Mouse (Mus musculus) A20 (cell line): ENCODE results near the gene Tmem43.
"Not testable (repeated sequence)": the region's sequence is repeated elsewhere in the genome, so short reads cannot be mapped to it uniquely, and the experiment has no call there.

Experiments used
- DNase-seq: peaks from one replicate; pipeline ENCODE4 v3.0.0-alpha.2; 2011; ENCODE audit warnings: low read depth, low spot score

Tmem43 gene

DNA sequence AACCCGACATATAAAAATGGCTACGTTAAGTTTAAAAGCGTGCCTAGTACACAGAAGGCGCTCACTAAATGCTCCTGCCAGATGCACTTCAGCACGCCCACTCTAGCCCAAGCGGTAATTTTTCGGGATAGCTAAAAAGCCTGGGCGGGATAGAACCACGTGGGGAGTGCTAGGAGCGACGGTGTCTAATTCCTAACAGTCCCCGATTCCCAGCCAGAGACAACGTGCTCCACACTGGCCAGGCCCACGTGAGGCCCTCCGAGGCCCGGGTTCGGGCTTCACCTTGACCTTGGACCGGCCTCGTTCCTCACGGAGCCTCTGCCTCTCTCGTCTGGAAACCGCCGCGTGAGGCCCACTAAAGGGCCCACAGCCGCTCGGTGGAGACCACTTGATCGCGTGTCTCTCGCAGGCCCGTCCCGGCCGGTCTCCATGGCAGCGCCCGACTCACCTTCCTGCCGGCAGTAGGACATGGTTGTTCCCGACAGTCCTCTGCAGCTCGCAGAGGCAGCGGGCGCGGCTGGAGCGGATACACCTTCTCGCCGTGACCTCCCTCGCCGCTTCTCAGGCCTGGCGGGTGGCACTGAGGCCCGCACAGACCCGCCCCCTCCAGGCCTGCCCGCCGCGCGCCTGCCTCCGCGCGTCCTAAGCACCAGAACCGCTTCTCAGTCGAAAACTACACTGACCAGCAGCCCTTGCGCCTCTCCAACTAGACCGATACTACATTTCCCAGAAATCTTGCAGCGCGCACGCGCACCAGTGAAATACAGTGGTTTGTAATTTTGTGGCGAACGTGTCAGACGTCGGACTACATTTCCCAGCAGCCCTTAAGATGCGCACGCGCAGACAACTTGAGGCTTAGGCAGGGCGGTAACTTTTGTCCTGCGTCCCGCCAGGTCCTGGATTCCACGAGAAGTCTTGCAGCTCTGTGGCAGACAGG is at the start of gene Tmem43, which contains the start of gene Chchd4:
Gene Tmem43 (plus strand): TSS at position 836 of the 937 bp plus-strand sequence.
Gene Chchd4 (minus strand): TSS at position 679 of the 937 bp plus-strand sequence.
- DNase-seq: peak; percentile 98

DNA sequence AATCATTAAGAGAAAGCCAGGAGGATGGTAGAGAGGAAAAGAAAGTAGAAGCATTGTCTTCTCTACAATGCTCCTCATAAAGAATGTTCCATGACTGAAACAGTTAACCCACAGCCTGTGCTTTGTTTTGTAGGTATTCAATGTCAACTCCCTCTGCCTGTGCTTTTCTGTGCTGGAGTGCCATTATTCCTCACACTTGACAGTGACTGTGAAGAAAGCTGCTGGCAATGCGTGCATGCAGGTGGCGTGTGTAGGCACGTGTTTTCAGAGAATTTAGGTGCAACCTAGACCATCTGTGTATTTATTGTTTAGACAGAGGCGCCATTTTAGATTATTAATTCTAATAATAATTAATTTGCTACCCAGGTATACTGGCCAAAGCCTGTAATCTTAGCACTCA is 49.4 kb upstream of the Tmem43 start:
- no peak for DNase-seq

DNA sequence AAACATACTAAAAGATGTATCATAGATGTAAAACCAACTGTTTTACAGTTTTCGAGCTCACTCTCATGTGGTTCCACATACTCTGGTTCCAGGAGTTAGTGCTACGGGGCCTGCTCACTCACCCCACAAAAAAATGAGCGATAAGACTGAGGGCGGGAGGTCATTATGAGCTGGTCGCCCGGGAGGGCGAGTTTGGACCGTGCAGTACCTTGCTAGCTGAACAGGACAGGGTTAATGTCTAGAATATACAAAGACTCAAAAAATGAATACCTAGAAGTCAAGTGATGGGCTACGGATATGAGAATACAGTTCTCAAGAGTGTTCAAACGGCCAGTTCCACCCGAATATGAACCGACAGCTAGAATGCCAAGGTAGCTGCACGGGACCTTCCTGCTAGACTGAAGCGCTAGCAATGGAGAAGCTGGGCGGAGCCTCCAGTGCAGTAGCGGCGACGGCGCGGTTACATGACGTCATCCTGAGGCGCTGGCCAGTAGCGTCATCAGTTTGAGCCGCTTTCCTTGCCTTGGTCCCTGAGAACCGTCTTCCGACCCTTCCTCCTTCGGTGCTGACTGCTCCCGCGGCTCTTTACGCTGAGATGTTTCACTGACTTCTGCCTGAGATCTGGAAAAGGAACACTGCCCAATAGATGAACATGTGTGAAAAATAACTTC is 32.9 kb upstream of the Tmem43 start:
- peak; percentile 95 for DNase-seq

DNA sequence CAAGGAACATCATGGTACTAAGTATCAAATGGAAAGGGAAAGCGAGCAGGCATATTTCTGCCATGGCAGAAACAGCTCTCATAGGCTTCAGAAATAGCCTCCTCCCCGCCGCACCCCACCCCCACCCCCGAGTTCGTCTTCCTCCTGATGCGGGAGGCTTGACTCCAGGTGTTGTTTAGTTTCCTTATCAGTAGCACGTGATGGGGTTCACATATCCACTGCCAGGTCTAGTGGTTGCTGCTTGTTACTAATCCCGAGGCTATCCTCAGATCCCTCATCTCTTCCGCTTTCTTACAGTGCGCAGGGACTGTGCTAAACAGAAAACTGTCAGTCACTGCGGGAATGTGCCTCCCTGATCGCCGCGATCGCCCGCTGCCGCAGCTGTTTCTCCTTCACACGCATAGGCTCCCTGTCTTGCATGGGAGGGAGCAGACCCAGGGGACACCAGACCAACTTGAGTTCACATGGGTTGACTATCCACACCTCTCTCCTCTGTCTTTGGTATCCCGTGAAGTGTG is 32.3 kb upstream of the Tmem43 start:
- DNase-seq: no peak

DNA sequence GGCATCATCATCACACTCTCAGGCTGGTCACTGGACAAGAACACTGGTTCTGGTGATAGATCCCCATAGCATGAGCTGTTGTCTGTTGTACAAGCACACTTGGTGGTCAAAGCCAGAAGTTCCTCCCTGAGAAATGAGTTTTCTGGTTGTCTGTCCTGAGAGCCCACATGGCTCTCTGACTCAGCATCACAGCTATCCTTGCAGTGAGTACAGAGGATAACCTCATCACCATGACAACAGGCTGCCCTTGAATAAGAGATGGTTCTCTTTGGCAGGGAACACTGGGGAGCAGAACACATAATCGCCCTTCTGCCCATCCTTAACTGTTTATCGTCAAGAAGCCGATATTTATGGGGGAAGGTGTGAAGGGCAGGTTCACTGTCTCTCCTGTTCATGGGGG is 28.2 kb upstream of the Tmem43 start:
- DNase-seq: no peak

DNA sequence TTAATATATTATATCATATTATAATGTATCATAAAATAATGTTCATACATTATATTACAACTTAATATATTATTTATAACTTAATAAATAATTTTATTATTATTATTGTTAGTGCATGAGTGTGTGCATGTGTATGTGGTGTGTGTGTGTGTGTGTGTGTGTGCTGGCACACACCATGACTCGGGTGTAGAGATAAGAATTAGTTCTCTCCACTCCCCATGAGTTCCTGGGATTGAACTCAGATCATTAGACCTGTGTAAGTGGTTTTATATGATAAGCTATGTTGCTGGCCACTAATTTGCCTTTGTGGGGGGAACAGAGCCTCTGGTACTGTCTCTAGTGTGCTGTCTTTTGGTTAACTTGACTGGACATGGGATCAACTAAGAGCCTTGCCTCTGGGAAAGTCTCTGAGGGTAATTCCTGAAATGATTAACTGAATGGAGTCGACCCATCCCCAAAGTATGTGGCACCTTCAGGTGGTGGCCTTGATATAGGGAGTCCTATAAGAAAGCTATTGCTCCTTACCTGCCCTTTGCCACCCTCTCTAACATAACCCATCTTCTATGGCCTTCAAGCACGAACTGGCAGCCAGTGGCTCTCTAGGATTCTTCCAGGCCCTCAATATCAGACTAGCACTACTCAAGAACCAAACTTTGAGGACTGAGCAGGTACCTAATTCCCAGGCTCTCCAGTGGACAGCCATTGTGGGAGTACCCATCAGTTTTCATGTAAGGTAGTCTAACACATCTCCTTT is 23.9 kb upstream of the Tmem43 start:
- no peak for DNase-seq

DNA sequence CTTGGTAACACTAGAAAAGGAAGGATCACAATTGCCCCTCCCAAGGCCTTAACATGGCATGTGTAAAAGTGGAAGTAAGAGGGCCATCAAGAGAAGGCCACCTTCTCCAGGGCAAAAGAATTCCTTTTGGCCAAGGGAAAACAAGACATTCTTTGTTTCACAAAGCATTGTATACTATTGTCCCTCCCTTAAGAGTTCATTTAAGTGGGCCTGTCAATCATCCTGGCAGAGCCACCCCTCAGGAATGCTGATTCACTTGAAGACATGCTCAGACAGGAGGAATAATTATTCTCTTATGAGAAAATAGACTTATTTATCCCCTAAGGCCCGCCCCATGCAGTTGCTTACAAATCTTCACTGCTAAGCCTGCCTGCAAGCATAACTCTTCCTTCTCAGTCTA is 21.4 kb upstream of the Tmem43 start:
- DNase-seq: no peak

DNA sequence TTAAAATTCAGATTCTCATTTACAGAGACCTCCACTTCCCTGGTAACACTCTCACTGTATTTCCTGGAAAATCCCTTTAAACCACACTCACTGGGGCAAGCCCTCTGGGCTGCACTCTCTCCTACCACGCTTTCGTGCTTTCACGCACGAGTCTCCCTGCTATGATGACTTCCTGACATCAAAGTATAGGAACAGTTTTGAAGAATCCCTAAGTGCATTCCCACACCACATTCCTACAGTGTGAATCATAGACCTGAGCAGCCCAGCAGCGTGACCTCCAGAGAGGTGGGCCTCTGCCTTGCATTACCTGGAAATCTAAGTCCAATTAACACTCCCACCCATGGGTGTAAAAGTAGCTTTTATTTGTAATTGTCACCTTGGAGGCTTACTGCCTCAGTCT is 19.0 kb upstream of the Tmem43 start:
- no peak for DNase-seq

DNA sequence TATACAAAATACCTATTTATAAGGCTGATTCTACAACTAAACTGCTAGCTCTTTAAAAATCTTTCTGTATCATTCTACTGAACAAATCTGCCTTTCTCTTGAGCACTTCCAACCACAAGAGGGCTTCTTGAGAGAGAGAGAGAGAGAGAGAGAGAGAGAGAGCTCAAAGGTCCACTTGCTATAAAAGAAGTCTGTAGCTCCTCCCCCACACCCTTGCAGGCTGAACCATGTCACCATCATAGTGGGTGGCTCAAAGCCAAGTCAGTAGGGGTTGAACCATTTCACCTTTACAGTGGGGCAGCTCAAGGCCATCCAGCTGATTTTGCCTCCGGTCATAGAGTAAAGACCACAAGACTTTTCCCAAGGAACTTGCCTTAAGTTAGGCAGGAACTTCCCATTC is 14.0 kb upstream of the Tmem43 start:
- peak; percentile 36 for DNase-seq

DNA sequence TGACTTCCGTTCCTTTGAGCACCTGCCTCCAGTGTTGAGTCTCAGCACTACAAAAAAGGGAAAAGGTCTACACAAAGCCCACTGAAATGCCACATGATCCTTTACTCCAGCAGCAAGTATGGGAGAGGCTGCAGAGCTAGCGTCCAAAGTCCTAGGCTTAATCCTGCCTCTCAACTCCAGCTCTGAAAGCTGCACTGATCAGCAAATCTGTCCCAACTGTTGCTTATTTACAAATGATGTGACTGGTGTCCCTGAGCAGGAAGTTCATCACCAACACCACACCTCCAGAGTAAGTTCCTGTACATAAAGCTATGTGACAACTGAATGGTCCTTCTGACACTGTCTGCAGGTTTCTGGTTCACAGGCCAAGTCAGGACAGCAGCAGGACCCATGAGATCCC is 7.7 kb upstream of the Tmem43 start:
- no peak for DNase-seq

DNA sequence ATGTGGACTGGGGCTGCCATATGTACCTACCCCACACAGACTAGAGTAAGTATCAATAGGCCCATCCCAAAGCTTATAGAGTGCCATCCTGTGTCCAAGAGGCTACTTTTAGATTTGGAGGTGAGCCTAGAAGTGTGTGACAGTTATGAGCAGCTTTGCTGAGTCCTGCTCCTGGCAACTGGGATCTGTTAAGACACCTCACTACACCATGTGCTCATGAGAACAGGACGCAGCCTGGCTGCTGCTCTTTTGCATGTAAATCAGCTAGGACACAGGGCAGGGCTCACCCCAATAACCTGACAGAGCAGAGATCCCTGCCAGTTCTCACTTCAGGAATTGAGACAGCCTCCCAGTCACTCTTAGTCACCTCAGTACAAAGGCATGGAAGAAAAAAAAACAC is 6.4 kb upstream of the Tmem43 start:
- DNase-seq: no peak

DNA sequence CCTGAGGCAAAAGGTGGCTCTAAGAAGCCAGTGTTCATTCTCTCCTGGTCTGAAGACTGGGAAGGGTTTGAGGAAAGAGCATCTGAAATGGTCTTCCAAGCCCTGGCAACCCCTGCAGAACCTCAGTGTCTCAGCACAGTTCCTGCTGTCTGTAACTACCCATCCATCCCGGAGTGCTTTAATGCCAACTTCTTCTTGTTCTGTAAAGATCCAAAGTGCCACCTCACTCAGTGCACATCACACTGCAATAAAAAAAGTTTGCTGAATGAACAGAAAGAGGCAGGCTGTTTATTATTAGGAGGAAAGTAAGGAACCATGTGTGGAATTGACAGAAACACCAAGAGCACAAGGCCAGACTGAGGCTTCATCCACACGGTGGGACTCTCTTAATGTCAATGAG is 2.8 kb upstream of the Tmem43 start:
- DNase-seq: no peak

DNA sequence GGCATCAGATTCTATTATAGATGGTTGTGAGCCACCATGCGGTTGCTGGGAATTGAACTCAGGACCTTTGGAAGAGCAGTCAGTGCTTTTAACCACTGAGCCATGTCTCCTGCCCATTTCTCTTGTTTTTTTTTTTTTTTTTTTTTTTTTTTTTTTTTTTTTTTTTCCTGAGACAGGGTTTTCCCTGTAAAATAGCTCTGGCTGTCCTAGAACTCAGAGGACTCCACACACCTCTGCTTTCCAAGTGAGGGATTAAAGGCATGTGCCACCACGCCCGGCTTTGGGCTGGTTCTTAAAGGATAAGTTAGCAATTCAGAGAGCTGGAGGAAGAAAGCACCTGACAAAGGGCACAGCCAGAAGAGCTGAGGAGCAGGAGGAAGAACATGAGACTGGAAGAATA is 2.1 kb upstream of the Tmem43 start:
- not testable (repeated sequence) for DNase-seq

DNA sequence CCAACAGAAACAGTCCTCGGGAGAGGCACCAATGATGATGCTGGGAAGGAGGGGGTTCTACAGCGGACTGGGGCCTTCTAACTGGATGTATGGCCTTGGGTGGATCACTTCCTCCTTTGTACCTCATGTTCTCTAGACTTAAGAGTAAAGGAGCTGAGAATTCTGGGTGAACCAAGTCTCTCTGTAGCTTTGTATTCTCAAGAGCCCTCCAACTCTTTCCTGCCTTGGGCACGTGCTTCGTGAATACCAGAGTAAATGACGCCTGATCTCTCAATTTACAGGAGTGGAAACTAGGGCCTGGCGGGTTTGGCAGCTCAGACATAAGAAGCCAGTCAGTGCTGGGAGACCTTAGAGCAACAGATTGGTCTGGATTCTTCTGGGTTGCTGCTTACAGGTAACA is 1.2 kb upstream of the Tmem43 start:
- DNase-seq: peak; percentile 85

DNA sequence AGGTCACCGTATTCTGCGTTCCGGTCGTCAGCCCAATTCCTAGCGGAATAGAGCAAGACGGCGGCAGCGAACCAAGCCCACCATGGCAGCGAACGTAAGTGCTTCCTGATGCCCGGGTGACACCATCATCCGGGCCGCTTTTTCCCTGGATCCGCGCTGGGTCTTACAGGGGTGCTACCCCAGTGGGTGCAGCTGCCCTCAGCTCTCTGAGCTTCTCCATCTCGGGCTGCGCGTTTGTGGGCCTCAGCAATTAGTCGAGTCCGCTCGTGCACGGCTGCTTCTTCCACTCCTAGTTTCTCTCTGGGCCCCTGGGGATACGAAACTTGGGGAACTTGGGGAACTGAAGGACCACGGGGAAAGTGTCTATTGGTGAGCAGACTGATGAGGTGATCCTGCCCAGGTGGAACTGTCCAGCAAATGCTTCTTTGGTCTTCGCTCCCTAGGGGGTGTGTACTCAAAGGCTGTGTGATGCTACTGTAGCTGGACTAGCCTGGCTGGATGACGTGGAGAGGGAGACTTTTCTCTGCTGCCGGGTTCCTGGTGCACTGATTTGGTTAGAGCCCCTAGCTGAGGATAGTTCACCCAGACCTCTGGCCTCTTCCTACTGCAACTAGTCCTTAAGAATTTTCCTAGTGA is 420 bp downstream of the Tmem43 start:
- DNase-seq: no peak

DNA sequence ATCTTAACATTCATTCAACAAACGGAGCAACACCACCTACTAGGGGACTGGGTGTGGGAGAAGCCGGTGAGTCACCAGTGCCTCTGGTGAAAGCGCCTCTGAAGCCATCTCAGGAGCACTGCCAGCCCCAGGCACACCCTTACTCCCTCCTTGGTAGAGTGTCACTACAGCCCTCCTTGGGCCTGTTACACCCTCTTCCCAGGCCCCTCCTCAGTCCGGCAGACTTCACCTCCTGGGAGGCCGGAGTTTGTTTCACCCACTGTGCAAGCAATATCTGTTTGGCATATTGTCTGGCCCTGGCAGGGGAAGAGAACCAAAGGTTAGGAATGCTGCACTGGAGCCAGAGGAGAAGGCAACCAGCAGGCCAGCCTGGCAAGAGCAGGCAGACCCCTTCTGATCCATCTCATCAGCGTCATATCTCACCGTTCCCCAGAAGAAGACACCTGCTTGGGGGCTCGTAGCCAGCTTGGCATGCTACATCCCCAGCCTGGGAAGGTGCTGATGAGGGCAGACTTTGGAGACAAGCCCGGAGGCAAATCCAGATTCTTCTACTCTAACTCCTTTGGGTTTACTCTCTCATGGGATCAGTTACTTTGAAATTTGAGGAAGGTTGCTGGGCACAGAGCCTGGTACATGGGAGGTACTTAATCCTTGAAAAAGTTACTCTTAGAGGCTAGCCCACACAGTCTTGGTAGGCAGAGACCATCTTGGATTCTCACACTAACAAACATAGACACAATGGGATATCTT is 1.1 kb downstream of the Tmem43 start:
- no peak for DNase-seq

DNA sequence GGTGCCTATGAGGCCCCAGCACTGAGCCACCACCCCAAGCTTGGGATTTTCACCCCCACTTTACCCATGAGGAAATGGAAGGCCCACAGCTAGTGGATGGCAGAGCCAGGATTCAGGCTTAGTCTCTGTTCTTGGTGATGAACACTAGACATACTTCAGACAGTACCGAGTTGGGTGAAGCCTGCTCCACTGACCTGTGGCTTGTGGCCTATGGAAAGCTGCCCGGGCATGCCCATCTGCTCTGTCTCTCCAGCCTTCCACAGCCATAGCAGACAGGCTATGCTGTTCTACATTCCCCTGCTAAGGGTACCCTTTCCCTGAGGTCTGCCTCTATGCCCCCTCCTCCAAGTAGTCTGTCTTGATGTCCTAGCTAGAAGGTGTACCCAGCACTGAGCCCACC is 3.0 kb downstream of the Tmem43 start:
- no peak for DNase-seq

DNA sequence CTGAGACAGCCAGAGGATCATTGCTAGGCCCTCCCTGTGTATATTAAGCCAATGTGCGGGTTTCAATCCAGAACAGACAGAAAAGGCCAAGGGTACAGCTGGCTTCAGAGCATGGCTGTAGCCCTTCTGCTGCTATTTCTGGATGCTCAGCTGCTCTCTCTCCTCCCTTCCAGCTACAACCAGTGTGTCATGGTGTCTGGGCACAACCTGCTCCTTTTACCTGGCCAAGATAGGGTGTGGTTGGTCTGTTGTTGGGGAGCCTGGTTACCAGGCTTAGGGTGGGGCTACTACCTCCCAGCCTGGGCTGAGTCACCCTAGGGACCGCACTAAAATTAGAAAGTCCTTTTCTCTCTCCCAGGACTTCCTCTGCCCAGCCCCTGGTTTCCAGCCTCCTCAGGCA is 9.9 kb downstream of the Tmem43 start:
- no peak for DNase-seq

DNA sequence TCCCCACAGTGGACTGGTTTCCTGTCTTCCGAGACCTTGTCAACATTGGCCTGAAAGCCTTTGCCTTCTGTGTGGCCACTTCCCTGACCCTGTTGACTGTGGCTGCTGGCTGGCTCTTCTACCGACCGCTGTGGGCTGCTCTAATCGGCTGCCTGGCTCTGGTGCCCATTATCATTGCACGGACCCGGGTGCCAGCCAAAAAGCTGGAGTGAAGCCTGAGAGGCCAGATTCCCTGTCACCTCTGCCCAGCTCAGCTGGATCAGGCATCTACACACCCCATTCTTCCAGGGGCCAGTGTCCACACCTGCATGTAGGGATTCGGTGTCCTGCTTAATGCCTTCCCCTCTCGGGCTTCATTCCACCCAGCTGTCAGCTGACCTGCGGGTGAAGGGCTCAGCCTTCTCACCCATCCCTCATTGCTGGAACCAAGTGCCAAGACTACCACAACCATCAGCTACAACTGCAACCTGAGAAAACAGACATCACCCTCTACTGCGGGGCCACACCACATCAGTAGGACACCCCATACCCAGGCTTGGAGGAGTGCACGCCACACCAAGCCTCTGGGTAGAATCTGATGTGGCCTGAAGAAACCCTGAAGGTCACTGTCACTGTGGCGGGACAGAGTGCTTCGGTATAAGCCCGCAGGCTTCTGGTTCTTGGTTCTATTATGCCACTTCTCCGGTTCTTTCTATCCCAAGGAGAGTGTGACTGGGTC is 13.4 kb downstream of the Tmem43 start:
- DNase-seq: no peak
